Mouse (Mus musculus) CH12.LX (cell line): ENCODE results near the gene Ranbp9. TPM values are rescaled to one million over a fixed set of nuclear protein-coding genes. Genes with fewer than 3 reads are reported as not detected.

Source experiments
- DNase-seq: peaks from one replicate; pipeline ENCODE4 v3.0.0-alpha.2; 2013; ENCODE audit errors: extremely low read depth
- H3K27ac ChIP-seq: 2 replicates; pipeline ENCODE4 v1.5.1; 2012; ENCODE audit warnings: low read depth, mild to moderate bottlenecking, control low read depth, moderate library complexity; ENCODE audit not compliant: insufficient read depth
- H3K27me3 ChIP-seq: replicated peaks from 2 replicates; pipeline ENCODE3; 2012; ENCODE audit warnings: inconsistent platforms
- H3K36me3 ChIP-seq, 2 experiments: replicated peaks in 1 of 2; 2 replicates each; pipeline versions ENCODE3 to v1.6.1; 2012; ENCODE audit warnings: inconsistent platforms in 1 of 2, low read length in 1 of 2, mild to moderate bottlenecking in 1 of 2, mixed read lengths in 1 of 2, moderate library complexity in 1 of 2; ENCODE audit not compliant: control insufficient read depth in 1 of 2, insufficient read depth in 1 of 2
- H3K4me1 ChIP-seq, 2 experiments: 2 replicates each; pipeline ENCODE4 v1.6.1; 2012; ENCODE audit warnings: inconsistent platforms in 1 of 2, moderate library complexity in 1 of 2; ENCODE audit not compliant: insufficient read depth in 2 of 2, control insufficient read depth in 1 of 2
- H3K4me2 ChIP-seq: 2 replicates; pipeline ENCODE4 v1.6.1; 2012; ENCODE audit warnings: low read depth, mild to moderate bottlenecking, control low read depth; ENCODE audit not compliant: poor library complexity, insufficient read depth, severe bottlenecking
- H3K4me3 ChIP-seq, 3 experiments: fragments of 150-350 bp in 1 of 3; sonication (generic) in 1 of 3; replicated peaks in 1 of 3; 2 replicates each; pipeline versions ENCODE3 to v1.5.1; 2011 to 2012; ENCODE audit warnings: low read depth in 2 of 3, low read length in 2 of 3, mild to moderate bottlenecking in 2 of 3, moderate library complexity in 2 of 3, control low read depth in 1 of 3, improper control_type of control experiment in 1 of 3, inconsistent platforms in 1 of 3, mixed read lengths in 1 of 3; ENCODE audit not compliant: poor library complexity in 1 of 3
- H3K79me2 ChIP-seq: replicated peaks from 2 replicates; pipeline ENCODE4 v1.6.1; 2012; ENCODE audit warnings: mild to moderate bottlenecking, moderate library complexity; ENCODE audit not compliant: control insufficient read depth, poor library complexity, insufficient read depth, severe bottlenecking; ENCODE audit errors: extremely low read depth
- H3K9ac ChIP-seq: 2 replicates; pipeline ENCODE4 v1.6.1; 2012; ENCODE audit warnings: low read depth, mild to moderate bottlenecking, control low read depth, moderate library complexity; ENCODE audit not compliant: insufficient read depth
- H3K9me3 ChIP-seq: replicated peaks from 2 replicates; pipeline ENCODE3; 2012; ENCODE audit warnings: low read length, inconsistent platforms, mixed read lengths
- BHLHE40 ChIP-seq: IDR thresholded peaks from 2 replicates; pipeline ENCODE4 v1.6.1; 2011; ENCODE audit warnings: mild to moderate bottlenecking, low read depth, low read length, improper control_type of control experiment
- CHD2 ChIP-seq: IDR thresholded peaks from 2 replicates; pipeline ENCODE4 v1.6.1; 2011; ENCODE audit warnings: low read length, improper control_type of control experiment
- E2F4 ChIP-seq: IDR thresholded peaks from 2 replicates; pipeline ENCODE4 v1.6.1; 2011; ENCODE audit warnings: low read depth, low read length, improper control_type of control experiment; ENCODE audit not compliant: insufficient replicate concordance
- IRF4 ChIP-seq: IDR thresholded peaks from 2 replicates; pipeline ENCODE4 v1.6.1; 2014; ENCODE audit warnings: low read depth, mild to moderate bottlenecking, inconsistent platforms, low read length, improper control_type of control experiment
- JUND ChIP-seq: conservative IDR thresholded peaks from 2 replicates; pipeline ENCODE4 v1.6.1; 2011; ENCODE audit warnings: low read depth, low read length, improper control_type of control experiment
- MAZ ChIP-seq: IDR thresholded peaks from 2 replicates; pipeline ENCODE4 v1.6.1; 2012; ENCODE audit warnings: low read depth, mild to moderate bottlenecking, inconsistent platforms, low read length, improper control_type of control experiment, moderate library complexity
- MYC ChIP-seq: IDR thresholded peaks from 2 replicates; pipeline ENCODE4 v1.6.1; 2011; ENCODE audit warnings: low read depth, mild to moderate bottlenecking, improper control_type of control experiment, low read length
- PAX5 ChIP-seq: IDR thresholded peaks from 2 replicates; pipeline ENCODE4 v1.6.1; 2012; ENCODE audit warnings: low read length, inconsistent platforms, mixed read lengths
- RCOR1 ChIP-seq: conservative IDR thresholded peaks from 2 replicates; pipeline ENCODE4 v1.6.1; 2012; ENCODE audit warnings: low read depth, mild to moderate bottlenecking, inconsistent platforms, low read length, improper control_type of control experiment
- TBP ChIP-seq: conservative IDR thresholded peaks from 2 replicates; pipeline ENCODE4 v1.6.1; 2011; ENCODE audit warnings: low read depth, low read length, improper control_type of control experiment
- UBTF ChIP-seq: IDR thresholded peaks from 2 replicates; pipeline ENCODE4 v1.6.1; 2012; ENCODE audit warnings: low read depth, mild to moderate bottlenecking, inconsistent platforms, low read length, improper control_type of control experiment, moderate library complexity
- ZNF384 ChIP-seq: IDR thresholded peaks from 2 replicates; pipeline ENCODE4 v1.6.1; 2012; ENCODE audit warnings: low read depth, low read length, improper control_type of control experiment, inconsistent platforms
- dilution Hi-C: fragments of 300-500 bp; cut with MboI; formaldehyde crosslinking; loops from 2 replicates; pipeline ENCODE4 v1.14.3; 2020; ENCODE audit warnings: low sequenced_read_pairs; ENCODE audit not compliant: extremely low pct_unique_long_range_greater_than_20kb, extremely low pct_ligation_motif_present
- in situ Hi-C: fragments of 300-500 bp; cut with MboI; formaldehyde crosslinking; loops from 3 replicates; pipeline ENCODE4 v1.14.3; 2019; ENCODE audit warnings: low sequenced_read_pairs, low pct_ligation_motif_present, low pct_unique_long_range_greater_than_20kb, mixed read lengths
- polyA plus RNA-seq: library from polyadenylated mRNA; unstranded; fragments of >175 nt; gene quantifications from 2 replicates; pipeline ENCODE4 v1.2.1, GENCODE M21; 2012; ENCODE audit warnings: low read depth; ENCODE audit not compliant: insufficient read length
- total RNA-seq, 2 experiments: library from RNA; depleted of rRNA; stranded (reverse); fragments of 300-350 nt in 1 of 2; fragments of >200 nt in 1 of 2; gene quantifications; 2 replicates each; pipeline ENCODE4 v1.2.3; 2012 to 2014

The Ranbp9 gene
- total and polyA plus RNA-seq, 3 experiments, result 22.0 to 37.6 (median 31.8) TPM

DNA sequence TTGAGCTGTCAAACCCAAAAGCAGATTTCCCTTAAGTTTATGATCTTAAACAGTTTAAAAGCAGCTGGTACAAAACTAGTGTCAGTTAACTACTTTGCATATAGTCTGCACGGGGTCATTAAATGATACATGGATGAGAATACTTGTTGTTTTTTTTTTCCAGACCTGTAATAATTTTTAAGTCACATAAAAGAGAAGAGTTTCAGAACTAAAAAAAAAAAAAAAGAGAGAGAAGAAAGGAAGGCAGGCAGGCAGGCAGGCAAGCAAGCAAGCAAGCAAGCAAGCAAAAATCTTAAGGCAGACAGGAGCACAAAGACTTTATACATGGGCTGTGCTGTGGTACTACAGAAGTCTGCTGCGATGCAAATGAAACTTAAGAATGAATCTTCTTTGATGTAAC, 47.7 kb downstream of the Ranbp9 start:
- dilution Hi-C loops, result no loop called here

DNA sequence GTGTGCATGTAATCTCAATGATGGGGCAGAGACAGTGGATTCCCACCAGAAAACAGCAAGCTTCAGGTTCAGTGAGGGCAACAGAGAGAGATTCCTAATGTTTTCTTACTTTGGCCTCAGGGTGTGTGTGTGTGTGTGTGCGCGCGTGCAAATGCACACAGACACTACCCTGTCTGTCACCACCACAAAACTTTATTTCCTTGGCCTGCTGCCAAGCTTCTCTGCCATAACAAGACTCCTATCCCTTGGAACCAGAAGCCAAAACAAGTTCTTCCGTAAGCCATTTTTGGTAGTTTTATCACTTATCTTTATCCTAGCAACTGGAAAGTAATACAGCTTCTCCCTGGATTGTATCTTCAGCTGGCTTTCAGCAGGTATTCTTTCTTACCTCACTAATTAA, 52.6 kb downstream of the Ranbp9 start:
- no peak overlapping the region for H3K4me3 ChIP-seq
- no peak for DNase-seq
- H3K27me3 ChIP-seq, result no peaks in the 10 kb centered on the region
- H3K4me2 ChIP-seq, result no peak overlapping the region
- in situ Hi-C loops, result loop anchor here (10.0 kb wide), 1 partner anchor 64 kb away; the partner anchor contains the start of gene Sirt5
- H3K9ac ChIP-seq, result no peak overlapping the region
- dilution Hi-C loops, result no loop called here
- H3K9me3 ChIP-seq, result no peaks in the 10 kb centered on the region
- TF ChIP-seq CHD2, result no peak
- TF ChIP-seq IRF4, result no peak
- TF ChIP-seq TBP, result no peak
- H3K4me1 ChIP-seq, result peaks cover 3 to 20% of the 10 kb centered on the region in 2 experiments; a peak in 3 of 4 replicates
- H3K36me3 ChIP-seq, result peaks cover 5 to 40% of the 10 kb centered on the region in 2 experiments
- H3K79me2 ChIP-seq, result no peaks in the 10 kb centered on the region
- no peak overlapping the region for H3K27ac ChIP-seq

More for the DNA sequence above, 47.7 kb downstream of the Ranbp9 start:
- H3K4me1 ChIP-seq, result peaks cover 3 to 27% of the 10 kb centered on the region in 2 experiments; a peak in 3 of 4 replicates
- peaks cover 10% of the 10 kb centered on the region; the same call in 1 of the 2 replicates for H3K79me2 ChIP-seq
- H3K9me3 ChIP-seq, result no peaks in the 10 kb centered on the region
- H3K4me3 ChIP-seq, result no peak overlapping the region
- H3K27ac ChIP-seq, result no peak overlapping the region
- no peak for DNase-seq
- peaks cover under 1 to 26% of the 10 kb centered on the region in 2 experiments for H3K36me3 ChIP-seq
- no peak overlapping the region for H3K9ac ChIP-seq
- H3K4me2 ChIP-seq, result no peak overlapping the region
- TF ChIP-seq ZNF384, result peak; percentile 58; the same call in 1 of the 2 replicates
- no peak for TF ChIP-seq JUND
- no peaks in the 10 kb centered on the region for H3K27me3 ChIP-seq
- in situ Hi-C loops, result no loop called here

DNA sequence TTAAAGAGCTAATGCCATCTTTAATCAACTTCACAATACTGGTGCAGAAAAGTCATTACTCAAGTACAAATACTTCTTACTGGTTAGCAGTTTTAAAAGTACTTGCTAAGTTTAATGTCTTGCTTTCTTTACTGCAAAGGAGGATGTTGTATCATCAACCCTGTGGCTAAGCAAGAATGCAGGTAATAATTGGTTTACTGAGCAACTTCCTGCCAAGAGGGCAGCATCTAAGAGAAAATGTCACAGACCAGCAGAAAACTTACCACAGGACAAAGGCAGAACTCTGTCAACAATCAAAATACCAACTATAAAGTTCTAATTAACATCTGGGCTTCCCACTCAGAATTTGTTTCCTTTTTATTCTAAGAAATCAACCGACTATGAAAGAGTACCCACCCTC, 65.8 kb downstream of the Ranbp9 start:
- H3K4me1 ChIP-seq, result peaks cover 0 to 10% of the 10 kb centered on the region in 2 experiments; a peak in 2 of 4 replicates
- H3K4me3 ChIP-seq, result no peak overlapping the region
- H3K79me2 ChIP-seq, result no peaks in the 10 kb centered on the region
- H3K27me3 ChIP-seq, result no peaks in the 10 kb centered on the region
- peaks cover 45 to 84% of the 10 kb centered on the region in 2 experiments for H3K36me3 ChIP-seq
- no peaks in the 10 kb centered on the region for H3K9me3 ChIP-seq
- dilution Hi-C loops (no loop called here), in situ Hi-C loops (no loop called here)
- no peak overlapping the region for H3K27ac ChIP-seq
- H3K9ac ChIP-seq, result no peak overlapping the region
- TF ChIP-seq IRF4 (no peak), MAZ (no peak), E2F4 (no peak), UBTF (no peak), MYC (no peak), PAX5 (no peak), RCOR1 (no peak), BHLHE40 (no peak)
- H3K4me2 ChIP-seq, result no peak overlapping the region
- no peak for DNase-seq
